Mouse (Mus musculus): ENCODE data around the gene Chst8. TPM values are rescaled to one million over a fixed set of nuclear protein-coding genes. Genes with fewer than 3 reads are reported as not detected.

Chst8 gene
- total RNA-seq, 2 experiments from 2014 or later = 0.44 to 0.69 TPM

DNA sequence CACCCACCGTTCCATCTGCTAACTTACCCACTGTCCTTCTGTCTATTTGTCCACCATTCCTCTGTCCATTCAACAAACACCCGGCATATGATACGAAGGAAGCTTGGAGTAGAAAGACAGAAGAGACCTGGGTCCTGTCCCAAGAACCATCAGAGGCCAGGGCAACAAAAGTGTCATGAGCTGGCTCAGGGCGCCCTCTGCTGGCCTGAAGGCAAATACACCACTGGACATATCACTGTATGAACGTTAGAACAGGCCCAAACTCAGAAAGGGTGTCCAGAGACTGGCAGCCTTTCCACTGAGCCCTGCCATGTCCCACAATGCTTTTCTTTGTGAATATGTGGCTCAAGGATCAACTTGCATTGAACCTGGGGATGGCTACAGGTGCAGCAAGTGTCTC, 92.9 kb downstream of the Chst8 start:
- intact Hi-C loops (cut with DNase I) = loop anchor here (1.0 kb wide), 1 partner anchor 43 kb away; no protein-coding TSS in a partner anchor
- peak; percentile 48 to 61 for DNase-seq

DNA sequence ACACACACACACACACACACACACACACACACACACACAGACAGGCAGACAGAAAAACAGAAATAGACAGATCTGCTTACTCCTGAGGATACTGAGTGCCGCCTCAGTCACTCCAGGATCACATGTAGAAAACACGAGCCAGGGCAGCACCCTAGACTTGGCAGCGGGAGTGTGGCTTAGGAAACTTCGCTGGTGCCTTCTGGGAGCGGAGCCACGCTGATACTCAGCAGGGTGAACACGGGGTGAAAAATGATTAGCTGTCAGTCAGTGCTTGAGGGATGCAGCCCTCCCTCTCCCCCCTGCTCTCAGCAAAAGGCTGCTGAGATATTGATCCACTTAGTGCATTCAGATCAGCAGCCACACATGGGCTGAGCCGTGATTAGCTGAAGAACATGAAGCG, 93.9 kb downstream of the Chst8 start:
- peak; percentile 23 to 25 for DNase-seq
- intact Hi-C loops (cut with DNase I) = loop anchor here (1.0 kb wide), 1 partner anchor 42 kb away; no protein-coding TSS in a partner anchor

DNA sequence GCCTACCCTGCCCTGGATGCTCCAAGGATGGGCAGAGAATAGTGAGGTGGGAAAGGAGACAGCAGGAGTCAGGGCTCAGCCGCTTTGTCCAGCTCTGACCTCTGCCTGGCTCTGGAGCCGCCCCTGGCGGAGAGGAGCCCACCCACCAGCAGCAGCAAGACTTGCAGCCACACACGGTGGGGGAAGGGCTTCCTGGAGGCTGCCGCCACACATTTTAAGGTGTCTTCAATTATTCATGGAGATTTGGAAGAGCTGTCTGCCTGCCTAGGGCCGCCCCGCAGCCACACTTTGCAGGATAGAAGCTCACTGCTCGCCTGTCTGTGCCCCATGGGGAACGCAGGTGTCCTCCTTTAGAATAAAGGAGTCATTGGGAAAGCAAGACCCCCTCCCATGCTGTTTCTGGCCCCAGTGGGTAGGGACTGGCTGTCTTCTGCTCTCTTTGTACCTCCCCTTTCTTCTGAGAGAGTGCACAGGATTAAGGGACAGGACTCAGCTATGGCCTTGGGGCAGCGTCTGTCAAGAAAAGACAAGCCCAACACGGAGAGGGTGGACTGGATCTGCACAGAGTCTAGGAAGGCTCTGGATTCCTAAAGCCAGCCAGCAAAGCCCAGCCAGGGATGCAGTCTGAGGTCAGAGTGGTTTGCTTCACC, 95.2 kb downstream of the Chst8 start:
- intact Hi-C loops (cut with DNase I) = no loop called here
- DNase-seq = no peak

GRCm38 (mm10) chr7:34714848-34715460, 97.6 kb downstream of the Chst8 start:
- intact Hi-C loops (cut with DNase I) = no loop called here
- no peak for DNase-seq

- intact Hi-C loops (cut with DNase I) = no loop called here
- DNase-seq = no peak
Observed at GRCm38 (mm10) chr7:34709111-34709510, 103.4 kb downstream of the Chst8 start.

- no peak for DNase-seq
- intact Hi-C loops (cut with DNase I) = no loop called here
Observed at GRCm38 (mm10) chr7:34704401-34704800, 108.1 kb downstream of the Chst8 start.

DNA sequence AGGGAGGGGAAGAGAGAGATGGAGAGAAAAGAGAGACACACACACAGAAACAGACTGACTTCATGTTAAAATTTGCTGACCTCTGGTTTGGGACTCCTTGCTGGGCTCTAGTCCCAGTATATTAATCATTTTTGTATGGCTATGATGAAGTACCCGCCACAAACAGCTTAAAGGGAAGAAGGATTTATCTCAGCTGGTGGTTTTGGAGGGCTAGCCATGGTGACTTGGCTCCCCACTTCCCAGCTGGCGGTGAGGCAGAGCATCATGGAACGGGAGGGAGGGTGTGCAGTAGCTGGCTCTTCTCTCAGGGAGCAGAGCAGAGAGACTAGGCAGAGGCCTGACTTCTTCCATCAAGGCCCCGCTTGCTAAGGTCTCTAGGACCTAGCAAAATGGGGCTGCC, 109.1 kb downstream of the Chst8 start:
- intact Hi-C loops (cut with DNase I) = no loop called here
- DNase-seq = no peak

- DNase-seq = no peak
- intact Hi-C loops (cut with DNase I) = no loop called here
Observed at GRCm38 (mm10) chr7:34702718-34703351, 109.7 kb downstream of the Chst8 start.

DNA sequence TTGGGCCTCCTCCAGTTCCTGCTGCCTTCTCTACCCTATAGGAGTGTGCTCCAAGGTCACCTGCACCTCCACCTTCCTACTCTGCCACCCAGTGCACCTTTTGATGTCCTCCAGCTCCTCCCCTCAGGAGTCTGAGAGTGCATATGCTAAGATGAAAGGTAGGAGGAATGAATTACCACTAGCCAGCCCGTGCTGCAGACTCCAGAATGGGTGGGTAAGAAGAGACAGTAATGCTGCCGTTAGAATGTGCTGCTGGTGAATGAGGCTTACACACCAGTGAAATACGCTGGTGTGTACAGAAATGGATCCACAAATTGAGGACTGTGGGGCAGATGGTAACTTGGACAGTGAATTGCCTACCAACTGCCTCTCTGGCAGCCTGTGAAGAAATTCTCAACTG, 112.6 kb downstream of the Chst8 start:
- DNase-seq = no peak
- intact Hi-C loops (cut with DNase I) = no loop called here

- no peak for DNase-seq
- intact Hi-C loops (cut with DNase I) = no loop called here
Observed at GRCm38 (mm10) chr7:34698221-34698620, 114.3 kb downstream of the Chst8 start.

DNA sequence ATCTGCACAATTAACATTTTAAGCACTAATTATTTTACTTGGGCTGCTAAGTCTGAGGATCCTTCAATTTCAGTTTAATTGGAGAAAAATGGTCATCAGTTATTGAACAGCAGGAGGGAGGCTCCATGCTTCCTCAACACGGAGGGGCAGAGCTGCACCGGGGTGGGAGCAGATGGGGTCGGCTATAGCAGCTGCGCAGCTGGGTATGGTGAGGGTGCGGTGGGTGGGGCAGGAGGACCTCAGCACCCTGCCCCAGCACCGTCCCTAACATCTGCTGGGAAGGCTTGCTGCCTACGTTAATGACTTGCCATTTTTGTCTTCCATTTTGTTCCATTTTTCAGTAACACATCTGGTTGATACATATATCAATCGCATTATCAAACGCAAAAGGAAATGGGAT, 116.4 kb downstream of the Chst8 start:
- intact Hi-C loops (cut with DNase I) = no loop called here
- no peak for DNase-seq

DNA sequence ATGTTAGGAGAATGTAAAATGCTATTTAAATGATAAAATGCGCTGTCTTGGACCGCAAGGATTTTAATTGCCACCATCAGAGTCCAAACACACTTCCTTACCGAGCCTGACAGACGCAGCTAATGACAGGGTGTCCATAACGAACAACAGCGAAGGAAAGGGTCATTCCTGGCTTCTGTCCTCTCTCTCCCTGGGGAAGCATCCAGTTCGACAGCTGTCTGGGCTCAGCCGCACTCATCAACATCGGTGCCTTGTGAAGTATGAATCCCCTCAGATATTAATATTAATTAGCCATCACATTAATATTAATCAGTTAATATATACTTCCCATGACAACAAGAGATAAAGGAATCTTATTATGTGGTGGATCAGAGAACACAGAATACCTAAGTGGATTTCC, 117.6 kb downstream of the Chst8 start:
- intact Hi-C loops (cut with DNase I) = no loop called here
- no peak for DNase-seq

DNA sequence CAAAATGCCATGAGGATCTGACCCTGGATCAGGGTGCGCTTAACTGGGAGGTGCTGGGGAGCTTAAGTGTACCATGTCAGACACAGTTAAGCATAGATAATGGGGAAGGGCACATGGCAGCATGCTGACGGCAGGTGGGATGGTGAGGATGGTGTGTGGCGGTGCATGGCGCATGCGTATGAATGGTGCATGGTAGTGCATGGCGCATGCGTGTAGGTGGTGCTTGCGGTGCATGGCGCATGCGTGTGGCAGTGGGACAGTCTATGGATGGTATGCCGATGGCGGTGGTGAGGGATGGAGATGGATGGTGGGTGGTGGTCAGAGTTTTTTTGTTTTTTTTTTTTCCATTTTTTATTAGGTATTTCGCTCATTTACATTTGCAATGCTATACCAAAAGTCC, 118.6 kb downstream of the Chst8 start:
- no peak for DNase-seq
- intact Hi-C loops (cut with DNase I) = no loop called here

DNA sequence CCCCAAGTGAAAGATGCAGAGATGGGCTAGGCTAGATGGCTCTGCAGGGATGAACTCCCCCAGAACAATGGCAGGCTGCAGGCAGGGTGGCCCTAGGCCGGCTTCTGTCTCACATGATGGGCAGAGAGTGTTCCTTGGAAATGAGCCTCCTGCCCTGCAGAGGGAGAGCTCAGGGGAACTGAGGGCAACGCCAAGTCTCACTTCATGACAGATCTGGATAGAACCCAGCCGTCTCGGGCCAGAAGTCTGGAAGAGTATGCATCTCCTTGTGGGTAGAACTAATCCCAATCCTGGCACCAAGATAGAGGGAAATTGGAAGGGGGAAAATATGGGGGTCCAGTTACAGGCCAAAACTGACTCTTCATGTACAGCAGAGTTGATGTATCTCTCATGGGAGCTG, 119.4 kb downstream of the Chst8 start:
- intact Hi-C loops (cut with DNase I) = no loop called here
- DNase-seq = no peak

DNA sequence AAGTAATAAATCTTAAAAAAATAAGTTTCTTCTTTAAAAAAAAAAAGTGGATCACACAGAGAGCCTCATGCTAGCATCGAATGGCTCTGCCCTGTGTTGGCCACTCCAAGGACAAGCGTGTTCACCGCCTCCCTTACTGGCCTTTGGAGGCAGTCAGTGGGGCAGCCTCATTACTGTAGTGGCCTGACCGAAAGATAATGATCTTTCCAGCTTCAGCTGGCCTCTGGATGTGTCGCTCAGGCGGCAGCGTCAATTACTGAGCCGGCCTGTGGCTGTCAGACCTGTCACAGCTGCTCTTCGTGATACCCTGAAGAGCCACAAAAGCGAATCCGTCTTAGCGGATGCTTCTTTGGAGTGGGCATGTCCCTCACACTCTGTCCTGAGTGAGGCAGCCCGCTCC, 122.4 kb downstream of the Chst8 start:
- intact Hi-C loops (cut with DNase I) = no loop called here

GRCm38 (mm10) chr7:34689028-34689427, 123.5 kb downstream of the Chst8 start:
- DNase-seq = no peak
- intact Hi-C loops (cut with DNase I) = no loop called here

More for the DNA sequence above, 122.4 kb downstream of the Chst8 start:
- no peak for DNase-seq

DNA sequence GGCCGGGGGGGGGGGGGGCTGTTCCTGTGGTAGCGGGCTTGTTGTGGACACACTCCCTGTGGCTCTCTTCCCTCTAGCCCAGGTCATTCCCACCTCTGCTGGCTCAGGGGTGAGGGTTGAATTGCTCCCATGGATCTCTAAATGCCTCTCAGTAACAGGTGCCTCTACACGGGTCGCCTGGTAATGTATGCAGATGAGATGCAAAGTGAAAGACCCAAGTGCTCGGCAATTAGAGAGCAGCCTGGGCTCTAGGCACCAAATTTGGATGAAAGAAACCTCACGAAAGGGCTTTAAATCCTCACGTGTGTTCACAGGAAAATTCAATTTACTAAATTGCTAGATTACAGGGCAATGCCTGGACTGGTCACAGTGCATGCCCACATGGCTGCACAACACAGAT, 126.7 kb downstream of the Chst8 start:
- no peak for DNase-seq
- intact Hi-C loops (cut with DNase I) = no loop called here

- no peak for DNase-seq
- intact Hi-C loops (cut with DNase I) = no loop called here
Observed at GRCm38 (mm10) chr7:34685176-34685575, 127.3 kb downstream of the Chst8 start.

- intact Hi-C loops (cut with DNase I) = no loop called here
- no peak for DNase-seq
Observed at GRCm38 (mm10) chr7:34680771-34681421, 131.6 kb downstream of the Chst8 start.

DNA sequence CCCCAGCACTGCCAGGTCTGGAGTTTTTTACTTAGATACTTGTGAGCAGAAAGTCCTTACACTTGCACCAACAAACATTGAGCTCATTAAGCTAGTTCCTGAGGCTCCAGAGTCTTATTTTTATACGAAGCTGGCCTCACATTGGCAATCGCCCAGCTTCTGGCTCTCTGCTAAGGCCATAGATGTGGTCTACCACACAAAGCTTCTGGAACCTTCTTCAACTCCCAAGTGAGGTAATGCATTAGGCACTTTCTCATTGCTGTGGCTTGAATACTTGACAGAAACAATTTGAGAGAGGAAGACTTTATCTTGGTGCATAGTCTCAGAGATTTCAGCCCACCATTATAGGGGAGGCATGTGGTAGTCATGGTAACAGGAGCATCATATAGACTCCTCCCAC, 132.6 kb downstream of the Chst8 start:
- DNase-seq = no peak
- intact Hi-C loops (cut with DNase I) = loop anchor here (10.0 kb wide), 2 partner anchors 235 to 345 kb away; partner anchors contain the start of gene Pepd

DNA sequence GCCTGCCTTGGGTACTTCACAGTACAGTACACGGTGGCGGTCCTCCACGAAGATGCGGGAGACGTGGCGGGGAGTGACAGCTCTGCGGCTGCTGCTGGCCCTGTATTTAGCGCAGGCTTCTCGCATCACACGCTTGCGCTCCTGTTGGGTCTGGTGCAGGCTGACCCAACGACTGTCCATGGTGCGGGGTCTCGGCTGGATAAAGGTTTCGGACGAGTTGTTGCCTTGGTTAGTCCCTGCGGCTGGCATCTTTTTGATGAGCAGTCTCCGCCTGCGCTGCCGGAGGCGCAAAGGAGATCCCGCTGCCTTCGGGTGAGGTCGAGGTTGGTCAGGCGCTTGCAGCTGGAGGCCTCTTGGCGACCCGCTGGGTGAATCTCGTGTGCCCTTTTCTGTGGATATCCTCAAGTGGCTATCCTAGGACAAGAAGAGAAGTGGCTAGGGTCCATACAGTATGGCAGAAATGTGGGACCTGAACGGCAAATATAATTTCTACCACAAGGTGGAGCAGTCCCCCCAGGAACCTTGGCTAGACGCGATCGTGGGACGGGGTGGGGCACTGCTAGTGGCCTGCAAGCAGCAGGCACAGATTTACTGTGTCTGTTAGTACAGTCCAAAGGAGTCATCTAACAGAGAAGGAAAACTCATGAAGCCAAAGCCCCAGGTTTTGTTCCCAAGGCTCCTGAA, 136.5 kb downstream of the Chst8 start:
- intact Hi-C loops (cut with DNase I) = loop anchor here (1.0 to 10.0 kb wide), 3 partner anchors 43 to 349 kb away; partner anchors contain the start of gene Pepd
- peak; percentile 50 to 69 for DNase-seq
